Mouse (Mus musculus): Measurements from ENCODE around the gene Rasl10a.

The Rasl10a gene

DNA sequence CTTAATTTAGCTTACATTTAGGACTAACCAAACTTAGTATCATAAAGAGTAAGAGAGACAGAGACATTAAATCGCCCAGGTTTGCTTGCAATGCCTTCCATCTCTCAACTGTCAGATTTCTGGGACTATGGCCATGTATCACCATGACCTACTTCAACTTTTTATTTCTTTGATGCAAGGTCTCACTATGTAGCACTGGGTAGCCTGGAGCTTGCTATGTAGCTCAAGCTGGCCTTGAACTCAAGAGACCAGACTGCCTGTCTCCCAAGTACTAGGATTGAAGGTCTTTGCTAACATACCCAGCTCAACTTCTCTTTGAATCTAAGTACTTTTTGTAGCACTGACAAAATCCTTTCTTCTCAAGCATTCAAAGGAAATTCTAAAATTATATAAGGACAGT, 31.2 kb downstream of the Rasl10a start:
- DNase-seq = no peak

DNA sequence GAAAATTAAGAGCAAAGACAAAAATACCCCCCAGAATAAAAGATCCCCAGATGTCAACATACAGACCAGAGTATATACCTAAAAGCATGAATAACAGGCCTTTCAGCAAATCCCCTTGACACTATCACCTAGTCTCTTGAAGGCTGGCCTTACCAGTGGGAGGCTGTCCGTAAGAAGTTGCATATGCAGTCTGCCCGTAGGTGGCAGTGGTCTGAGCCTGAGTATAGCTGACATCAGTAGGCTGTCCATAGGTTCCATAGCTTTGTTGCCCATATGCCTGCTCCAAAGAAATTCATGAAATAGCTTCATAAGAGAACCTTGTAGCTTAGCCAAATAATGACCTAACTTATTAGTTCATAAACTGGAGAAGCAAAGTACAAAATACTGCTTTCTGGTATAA, 33.8 kb downstream of the Rasl10a start:
- no peak for DNase-seq

DNA sequence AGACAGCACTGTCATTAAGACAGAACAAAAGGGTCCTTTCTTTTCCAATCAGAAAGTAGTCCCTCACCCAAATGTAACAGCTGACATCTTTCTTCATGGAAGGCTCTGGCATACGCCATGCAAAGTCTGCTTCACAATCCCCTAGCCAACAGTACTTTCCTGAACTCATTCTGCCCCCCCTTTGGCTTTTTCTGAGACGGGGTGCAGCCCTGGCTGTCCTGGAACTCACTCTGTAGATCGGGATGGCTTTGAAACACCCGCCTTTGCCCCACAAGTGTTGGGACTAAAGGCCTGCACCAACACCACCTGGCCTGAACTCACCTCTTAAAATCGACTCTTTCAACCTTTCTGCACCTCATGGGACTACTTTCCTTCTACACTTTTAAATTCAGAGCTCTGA, 37.9 kb downstream of the Rasl10a start:
- DNase-seq = no peak

DNA sequence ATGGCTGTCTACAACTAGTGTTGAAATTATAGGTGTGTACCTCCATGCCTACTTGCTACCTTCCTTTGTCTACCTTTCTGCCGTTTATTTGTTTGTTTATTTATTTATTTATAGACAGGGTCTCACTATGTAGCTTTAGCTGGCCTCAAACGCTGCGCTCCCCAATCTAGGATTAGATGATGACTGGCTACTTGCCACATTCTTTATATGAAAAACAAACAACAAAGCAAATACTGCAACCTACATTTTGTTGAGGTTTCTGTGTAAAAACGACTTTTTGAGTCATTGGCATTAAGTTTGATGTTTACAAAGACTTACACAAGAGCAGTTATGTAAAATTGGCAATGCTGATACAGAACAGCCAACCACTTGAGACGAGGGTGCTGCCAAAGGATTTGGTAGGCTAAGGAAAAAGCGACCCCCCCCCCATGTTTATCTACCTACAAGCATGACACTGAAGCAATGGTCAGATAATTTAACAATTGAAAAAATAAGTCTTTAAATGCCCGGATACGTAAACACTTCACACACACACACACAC, 38.6 kb downstream of the Rasl10a start:
- DNase-seq = no peak

DNA sequence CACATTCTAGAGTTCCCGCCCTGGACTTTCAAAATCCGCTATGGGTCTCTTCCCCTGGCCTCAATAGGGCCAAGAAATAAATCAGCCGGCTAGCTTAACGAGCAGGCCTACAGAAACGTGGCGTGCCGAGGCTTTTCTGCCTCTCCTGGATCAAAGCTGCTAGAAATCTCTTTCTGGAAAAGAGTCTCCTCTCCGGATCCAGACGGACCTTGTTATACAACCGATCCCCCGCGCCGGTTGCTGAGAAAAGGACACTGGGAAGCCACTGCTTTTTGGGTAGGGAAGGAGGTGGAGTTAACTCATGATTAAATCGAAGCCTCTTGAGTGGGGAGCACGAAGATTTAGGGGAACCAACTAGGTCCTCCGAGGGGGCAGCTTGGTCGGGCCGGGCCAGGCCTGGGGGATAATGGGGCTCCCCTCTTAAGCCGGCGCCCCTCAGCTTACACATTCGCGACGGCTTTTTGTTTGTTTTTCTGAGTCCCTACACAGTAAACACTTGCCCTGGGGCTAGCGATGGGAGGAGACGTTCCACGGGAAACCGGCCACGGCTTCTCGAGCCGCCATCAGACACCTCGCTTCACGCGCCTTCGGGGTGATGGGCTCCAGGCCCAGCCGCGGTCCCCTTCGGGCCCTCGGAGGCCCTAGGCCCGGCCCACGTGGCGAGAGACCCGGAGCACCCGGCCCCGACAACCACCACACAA, 40.3 kb downstream of the Rasl10a start:
- DNase-seq = peak; percentile 52

DNA sequence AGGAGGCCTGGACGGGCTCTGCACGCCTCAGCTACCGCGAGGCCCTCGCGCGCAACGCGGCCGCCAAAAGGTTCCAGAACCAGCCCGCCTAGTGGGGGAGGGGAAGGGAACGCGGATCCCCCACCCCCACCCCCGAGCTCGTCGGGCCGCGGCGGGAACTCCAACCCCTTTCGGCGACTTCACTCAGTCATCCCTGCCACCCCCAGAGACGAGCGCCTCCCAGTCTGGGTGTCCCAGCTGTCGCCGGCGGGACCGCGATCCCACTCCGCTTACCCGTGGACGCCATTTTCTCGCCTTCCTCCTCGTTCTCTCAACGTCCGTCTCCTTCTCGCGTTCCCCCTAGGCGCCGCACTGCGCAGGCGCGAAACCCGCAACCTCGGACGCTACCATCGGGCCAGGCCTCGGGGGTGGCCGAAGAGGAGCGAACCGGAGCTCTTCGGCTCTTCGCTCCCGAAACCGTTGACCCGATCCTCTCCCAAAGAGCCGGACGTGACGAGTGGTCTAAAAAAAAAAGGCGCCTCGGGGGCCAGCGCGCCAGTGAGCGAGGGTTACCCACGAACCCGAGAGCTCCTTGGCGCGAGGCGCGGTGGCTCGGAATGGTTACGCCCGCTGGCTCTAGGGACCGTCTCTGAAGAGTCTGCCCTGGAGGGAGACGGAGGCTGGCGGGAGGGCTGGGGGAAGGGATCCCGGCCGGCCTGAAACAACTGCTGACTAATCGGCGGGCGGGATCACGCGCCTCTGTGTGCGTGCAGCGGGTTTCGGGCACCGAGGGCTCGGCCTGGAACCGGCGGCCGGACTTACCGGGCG, 41.0 kb downstream of the Rasl10a start, which contains the start of the genes Rhbdd3 and Ewsr1:
Gene Rhbdd3, plus strand, starts transcription at position 191 of the 807 bp plus-strand sequence.
Gene Ewsr1, minus strand, starts transcription at position 531 of the 807 bp plus-strand sequence.
- peak; percentile 99 for DNase-seq

DNA sequence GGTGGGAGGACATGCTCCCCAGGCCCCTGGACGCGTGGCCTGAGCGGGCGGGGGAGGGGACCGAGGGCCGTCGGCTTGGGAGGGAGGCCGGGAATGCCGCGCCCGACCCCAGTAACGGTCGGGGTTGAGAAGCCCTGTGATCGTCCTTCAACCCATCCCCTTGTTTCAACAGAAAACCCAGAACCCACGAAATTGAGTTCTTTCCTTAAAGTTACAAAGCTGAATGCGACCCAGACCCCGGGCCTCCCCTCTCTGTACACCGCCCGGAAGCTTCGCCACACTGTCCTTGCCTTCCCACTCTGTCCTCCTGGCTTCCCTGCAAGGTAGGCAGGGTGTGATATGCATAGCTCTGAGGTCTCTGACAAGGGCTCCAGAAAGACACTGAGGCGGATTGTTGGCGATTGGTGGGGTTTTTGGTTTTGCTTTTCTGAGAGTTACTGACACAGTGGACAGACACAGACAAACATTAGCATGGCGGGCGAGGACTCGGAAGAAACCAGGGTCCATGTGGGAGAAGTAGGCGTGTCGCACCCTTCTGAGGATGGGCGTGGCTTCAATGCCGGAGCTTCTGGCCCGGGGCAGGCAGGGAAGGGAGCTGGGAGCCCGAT, 41.8 kb downstream of the Rasl10a start:
- DNase-seq = peak; percentile 71

DNA sequence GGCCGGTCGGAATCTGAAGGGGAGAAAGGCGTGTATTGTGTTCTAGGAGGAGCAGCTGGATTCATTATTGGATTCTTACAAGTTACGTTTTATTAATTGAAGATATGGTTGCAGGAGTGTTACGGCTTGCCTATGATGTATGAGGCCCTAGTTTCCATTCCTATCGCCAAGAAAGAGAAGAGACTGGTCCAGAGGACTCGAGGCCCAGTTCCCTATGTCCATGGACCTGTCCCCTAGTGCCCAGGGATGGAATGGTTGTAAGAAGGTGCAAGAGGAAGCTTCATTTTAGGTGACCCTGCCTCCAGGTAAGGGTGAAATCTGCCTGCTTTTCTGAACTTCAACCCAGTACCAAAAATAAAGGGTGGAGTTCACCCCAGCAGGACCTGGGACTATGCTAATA, 42.4 kb downstream of the Rasl10a start:
- peak; percentile 39 for DNase-seq

DNA sequence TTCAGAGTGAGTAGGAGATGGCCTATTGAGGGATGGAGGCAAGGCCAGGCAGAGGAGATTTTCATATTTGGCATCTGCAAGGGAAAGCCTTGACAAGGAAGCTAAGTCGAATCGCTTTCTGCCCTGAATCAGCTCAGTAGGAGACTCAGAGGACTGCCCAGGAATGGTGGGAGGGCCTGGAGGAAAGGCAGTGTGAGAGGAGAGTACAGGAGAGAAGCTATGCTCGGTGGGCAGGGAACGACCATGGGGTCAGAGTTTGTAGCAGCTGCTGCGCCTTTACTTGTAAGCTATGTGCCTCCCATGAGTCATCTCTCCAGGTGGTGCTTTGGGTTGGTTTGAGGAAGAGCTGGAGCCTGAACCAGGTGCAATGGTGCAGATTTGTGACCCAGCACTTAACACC, 42.9 kb downstream of the Rasl10a start:
- DNase-seq = no peak

DNA sequence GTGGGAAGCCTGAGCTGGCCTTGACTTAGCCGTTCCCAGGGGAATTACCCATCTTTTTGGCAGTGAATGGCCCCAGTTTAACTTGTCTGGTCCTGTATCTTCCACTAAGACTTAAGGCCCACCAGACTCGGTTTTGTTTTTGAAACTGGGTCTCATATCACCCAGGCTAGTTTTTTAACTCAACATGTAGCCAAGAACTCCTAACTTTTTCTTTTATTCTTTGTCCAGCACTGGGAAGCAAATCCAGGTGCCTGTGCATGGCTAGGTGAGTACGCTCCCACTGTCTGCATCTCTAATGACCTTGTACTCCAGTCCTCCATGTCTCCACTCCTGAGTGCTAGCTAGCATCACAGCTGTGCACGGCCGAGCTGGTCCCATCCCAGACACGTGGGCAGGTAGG, 43.7 kb downstream of the Rasl10a start:
- no peak for DNase-seq

DNA sequence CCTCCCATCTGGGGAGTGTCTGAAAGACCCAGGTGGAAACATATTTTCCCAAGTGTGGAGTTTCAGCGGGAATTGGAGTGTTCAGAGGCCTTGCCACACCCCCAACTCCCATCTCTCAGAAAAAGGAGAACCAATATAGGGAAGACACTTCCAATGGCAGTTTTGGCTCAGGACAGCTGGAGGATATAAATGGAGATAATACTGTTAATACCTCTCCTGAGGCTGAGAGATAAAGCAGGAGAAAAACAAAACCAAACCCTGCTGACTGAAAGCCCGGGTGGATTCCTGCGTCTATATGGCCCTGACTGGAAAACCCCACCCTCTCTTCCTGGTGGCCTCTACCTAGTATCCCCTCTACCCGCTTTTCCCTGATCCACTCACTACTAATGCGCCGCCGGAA, 44.5 kb downstream of the Rasl10a start:
- no peak for DNase-seq

DNA sequence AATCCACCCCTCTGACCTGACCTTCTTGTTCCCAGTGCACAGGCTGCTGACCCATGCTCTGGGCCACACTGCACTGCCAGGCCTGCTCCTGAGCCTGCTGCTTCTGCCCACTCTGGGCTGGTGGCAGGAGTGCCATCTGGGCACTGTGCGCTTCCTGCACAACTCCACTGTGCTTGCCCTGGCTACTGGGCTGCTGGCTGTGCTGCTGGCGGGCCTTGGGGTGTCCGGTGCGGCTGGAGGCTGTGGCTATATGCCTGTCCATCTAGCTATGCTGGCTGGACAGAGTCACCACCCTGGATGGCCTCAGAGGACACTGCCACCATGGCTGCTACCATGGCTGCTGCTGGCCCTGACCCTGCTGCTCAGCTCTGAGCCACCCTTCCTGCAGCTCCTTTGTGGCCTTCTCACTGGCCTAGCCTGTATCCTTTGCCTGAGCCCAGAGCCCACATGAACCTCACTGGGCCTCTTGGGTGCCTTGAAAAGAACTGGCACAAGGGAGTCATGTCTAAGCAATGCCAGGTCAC, 46.1 kb downstream of the Rasl10a start:
- no peak for DNase-seq

DNA sequence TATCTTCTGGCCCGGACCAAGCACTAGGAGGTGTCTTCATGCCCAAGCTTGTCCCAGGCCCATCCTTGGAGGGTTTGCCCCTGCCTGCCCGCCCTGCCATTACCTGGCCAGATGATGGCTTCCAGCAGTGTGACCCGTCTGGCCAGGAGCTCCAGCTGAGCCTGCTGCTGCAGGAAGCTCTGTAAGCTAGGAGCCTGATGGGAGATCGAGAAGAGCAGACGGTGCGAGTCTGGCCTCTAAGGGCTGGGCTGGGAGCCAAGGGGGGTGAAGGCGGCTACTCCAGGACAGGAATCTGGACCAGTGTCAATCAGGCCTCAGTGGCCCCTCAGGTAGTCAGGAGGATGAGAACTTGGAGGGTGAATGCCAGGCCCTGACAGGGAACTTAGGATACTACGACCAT, 51.5 kb downstream of the Rasl10a start:
- DNase-seq = no peak
